Mouse (Mus musculus) left cerebral cortex, adult 9 months (tissue): ENCODE data around the gene Serinc3.
"Not testable (repeated sequence)": the region's sequence is repeated elsewhere in the genome, so short reads cannot be mapped to it uniquely, and the experiment has no call there.

ENCODE experiments used
- DNase-seq, 2 experiments: peaks; one replicate each; pipeline ENCODE4 v3.0.0; 2022; ENCODE audit warnings: low spot score in 2 of 2

Serinc3 gene

DNA sequence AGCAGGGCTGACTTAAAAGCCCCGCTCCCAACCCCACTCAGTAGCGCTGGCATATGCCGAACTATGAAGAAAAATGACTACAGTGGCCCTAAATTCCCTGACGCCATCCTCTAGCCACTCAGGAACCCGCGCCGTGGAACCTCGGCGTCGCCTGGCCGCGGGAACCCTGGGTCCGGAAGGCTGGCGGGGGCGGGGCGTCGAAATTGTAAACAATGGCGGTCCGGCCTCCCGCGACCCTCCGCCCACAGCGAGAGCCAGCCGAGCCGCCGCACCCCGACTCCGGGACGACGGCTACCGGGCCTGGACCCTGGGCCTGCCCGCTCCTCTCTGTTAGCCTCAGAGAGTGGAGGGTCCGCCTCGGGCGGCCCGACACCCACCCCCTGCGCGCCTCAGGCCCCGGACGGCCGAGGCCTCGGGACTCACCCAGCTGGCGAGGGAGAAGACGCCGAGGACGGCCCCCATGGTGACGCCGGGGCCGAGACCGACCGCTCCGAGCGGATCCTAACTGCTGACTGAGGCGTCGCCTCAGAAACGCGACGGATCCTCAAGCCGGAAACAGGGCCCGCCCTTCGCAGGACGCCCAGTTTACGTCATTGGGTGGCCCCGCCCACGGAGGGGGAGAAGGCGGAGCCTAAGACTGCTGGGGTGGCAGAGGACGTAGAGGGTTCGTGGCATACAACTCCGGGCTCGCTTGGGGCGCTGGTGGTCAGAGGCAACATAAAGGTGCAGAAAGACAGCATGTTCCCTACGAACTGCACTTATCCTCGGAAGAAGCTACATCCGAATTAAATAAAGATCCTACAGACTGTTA lies at the start of gene Serinc3:
Gene Serinc3, minus strand, starts transcription at position 557 of the 811 bp plus-strand sequence.
- DNase-seq, result peak; percentile 90 to 99

DNA sequence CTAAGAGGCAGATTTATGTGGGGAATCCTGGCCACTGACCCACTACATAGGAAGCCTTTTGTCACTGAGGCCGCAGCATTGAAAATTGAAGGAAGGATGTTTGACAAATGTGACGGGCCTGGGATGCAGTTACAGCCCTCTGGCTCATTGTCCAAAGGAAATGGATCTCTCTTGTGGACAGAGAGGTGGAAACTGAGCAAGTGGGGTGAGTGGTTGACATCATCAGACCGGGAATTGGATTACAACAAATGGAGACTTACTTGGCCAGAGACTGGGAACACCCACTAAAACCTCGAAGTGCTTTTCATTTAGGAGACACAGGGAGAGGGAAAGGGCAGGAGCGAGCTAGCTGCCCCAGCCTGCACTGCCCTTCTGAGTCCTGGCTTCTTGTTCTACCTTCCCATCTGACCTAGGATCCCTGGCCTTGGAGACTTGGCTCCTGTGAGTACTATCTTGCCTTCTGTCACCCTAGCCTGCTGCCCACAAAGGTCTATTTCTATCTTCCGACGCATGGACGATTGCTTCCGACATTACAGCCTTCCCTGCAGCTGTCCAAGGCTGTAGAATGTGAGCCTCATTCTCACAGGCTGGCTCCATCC lies 48.9 kb upstream of the Serinc3 start:
- DNase-seq, result no peak

- no peak for DNase-seq
These were observed 48.1 kb upstream of the Serinc3 start for GRCm38 (mm10) chr2:163692873-163693612.

GRCm38 (mm10) chr2:163691846-163692605 lies 47.1 kb upstream of the Serinc3 start:
- no peak for DNase-seq

- no peak for DNase-seq
These were observed 45.7 kb upstream of the Serinc3 start for GRCm38 (mm10) chr2:163690409-163691304.

DNA sequence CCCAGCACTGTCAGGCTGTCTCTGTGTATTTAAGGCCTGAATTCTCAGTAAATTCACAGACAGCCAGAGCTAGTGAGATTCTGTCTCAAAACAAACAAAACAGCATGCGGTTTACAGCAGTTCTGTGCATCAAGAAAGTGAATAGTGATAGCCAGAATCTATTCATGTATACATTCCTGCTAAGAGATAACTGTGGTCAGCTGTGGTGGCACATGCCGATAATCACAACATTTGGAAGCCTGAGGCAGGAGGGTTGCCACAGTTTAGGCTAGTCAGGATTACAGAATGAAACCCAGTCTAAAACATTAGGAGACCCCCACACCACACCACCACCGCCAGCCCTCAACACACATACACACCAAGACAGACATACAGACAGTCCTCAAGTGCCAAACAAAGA lies 44.8 kb upstream of the Serinc3 start:
- no peak for DNase-seq

DNA sequence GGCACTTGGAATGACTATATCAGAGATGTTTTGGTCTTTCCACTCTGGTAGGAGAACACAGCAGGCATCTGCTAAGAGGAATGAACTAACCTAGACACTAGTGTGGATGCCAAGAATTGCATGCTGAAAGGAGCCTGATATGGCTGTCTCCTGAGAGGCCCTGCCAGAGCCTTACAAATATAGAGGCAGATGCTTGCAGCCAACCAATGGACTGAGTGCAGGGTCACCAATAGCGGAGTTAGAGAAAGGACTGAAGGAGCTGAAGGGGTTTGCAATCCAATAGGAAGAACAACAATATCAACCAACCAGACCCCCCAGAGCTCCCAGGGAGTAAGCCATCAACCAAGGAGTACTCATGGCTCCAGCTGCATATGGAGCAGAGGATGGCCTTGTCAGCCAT lies 43.4 kb upstream of the Serinc3 start:
- not testable (repeated sequence) for DNase-seq

GRCm38 (mm10) chr2:163686886-163687285 lies 42.0 kb upstream of the Serinc3 start:
- no peak for DNase-seq

- DNase-seq, result no peak
These were observed 41.3 kb upstream of the Serinc3 start for GRCm38 (mm10) chr2:163686233-163686632.

- peak; percentile 70 to 76 for DNase-seq
These were observed 40.9 kb upstream of the Serinc3 start for GRCm38 (mm10) chr2:163685761-163686200.

GRCm38 (mm10) chr2:163685287-163685686 lies 40.4 kb upstream of the Serinc3 start:
- peak in 1 of 2 experiments; percentile 56 for DNase-seq

DNA sequence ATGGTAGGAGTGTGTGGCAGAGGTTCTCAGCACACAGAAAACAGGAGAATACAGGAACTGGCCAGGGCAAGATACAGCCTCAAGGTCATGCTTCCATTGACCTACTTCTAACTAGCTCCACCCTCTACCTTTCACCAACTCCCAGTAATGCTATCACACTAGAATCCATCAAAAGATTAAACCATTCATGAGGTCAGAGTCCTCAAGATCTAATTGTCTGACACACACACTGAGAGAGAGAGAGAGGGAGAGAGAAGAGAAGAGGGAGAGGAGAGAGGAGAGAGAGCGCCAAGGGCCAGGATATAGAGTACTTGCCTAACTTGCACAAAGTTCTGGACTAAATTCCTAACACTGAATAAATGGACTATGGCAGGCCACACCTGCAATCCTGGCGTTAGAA lies 37.4 kb upstream of the Serinc3 start:
- no peak for DNase-seq

DNA sequence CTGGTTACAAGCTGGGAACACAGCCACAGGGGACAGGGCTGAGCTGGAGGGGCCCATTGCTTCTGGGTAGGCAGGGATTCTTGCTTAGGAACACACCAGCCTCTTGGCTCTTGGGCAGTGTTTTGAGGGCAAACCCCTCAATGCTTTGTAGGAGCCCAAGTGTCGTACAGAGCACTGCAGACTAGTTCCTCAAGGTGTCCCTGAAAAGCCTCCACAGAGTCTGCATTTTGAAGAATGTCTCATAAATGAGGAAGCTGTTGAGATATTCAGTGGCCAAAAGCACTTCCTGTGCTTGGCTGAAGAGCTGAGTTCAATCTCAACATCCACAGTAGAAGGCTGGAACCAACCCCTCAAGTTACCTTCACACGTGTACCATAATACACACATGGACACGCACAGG lies 31.8 kb upstream of the Serinc3 start:
- DNase-seq, result no peak

DNA sequence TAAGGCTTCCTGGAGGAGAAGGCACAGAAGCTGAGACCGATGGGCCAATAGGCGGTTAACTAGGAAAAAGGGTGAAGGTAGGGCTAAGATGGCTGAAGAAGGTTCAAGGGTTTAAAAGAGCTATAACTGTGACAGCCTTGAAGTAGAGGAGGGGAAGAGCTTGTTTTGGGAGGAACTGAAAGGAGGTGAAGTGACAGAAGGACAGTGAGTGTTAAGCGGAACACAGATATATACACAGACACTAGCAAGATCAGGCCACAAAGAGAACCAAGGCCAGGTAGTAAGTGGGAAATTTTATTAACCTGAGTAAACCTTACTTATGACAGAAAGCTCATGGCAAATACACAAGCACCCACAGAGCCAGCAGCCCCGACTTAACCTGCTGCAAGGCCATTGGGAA lies 31.4 kb upstream of the Serinc3 start:
- no peak for DNase-seq

DNA sequence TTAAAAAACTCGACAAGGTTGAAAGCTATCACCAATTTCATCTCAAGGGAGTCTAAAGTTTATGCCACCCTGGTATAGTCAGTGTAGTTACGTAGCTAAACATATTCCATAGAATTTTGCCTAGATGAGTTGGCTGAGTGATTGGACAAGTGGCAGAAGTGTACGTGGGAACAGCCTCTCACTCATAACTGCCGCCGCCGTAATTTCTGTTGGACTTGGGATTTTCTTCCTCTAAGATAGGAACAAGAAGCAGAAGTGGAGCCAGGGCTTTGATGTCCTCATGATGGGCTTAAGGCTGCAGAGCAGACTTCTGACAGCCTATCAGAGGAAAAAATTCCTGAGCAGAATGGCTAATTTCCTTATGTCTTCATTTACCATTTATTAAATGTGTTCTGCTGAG lies 30.7 kb upstream of the Serinc3 start:
- DNase-seq, result peak in 1 of 2 experiments; percentile 60

GRCm38 (mm10) chr2:163675144-163675619 lies 30.3 kb upstream of the Serinc3 start:
- peak; percentile 69 to 75 for DNase-seq

DNA sequence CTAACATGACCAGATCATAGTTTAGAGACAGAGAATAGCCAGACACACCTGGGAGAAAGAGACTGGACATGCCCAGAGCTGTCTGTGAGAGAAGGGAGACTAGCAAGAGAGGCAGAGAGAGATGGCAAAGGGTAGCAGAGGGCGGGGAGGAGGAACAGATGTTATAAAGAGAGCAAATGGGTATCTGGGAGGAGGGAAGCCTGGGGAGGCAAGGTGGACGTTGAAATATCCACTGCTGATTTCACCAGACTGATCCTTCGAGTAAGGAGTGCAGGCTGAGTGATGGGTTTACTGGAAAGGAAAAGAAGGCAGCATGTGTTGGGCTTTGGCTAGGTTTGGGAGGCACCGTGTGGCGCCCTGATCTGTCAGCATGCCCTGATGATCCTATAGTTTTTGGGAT lies 29.5 kb upstream of the Serinc3 start:
- no peak for DNase-seq

GRCm38 (mm10) chr2:163670872-163671594 lies 26.1 kb upstream of the Serinc3 start:
- DNase-seq, result no peak

- no peak for DNase-seq
These were observed 22.1 kb upstream of the Serinc3 start for GRCm38 (mm10) chr2:163667045-163667444.

DNA sequence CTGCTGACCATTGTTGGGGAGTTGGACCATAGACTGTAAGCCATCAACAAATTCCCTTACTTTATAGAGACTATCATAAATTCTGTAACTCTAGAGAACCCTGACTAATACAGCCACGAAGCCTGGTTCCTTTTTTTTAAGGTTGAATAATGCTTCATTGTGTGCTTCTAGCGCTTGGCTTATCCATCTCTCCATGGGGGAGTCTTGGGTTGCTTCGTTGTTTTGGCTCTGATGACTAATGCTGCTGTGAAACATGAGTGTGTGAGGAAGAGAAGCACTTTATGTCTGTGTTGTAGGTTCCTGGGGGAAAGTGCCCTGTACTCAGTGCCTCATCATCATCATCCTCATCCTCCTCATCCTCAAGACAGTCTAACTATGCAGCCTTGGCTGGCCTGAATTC lies 19.0 kb upstream of the Serinc3 start:
- no peak for DNase-seq
